Mouse (Mus musculus) gastrocnemius, postnatal 10 days (tissue): ENCODE data around the gene Arhgap28. TPM values are rescaled to one million over a fixed set of nuclear protein-coding genes. Genes with fewer than 3 reads are reported as not detected.
A peak's percentile ranks its signal among the peaks of the same experiment; 100 is the strongest.
"Not testable (repeated sequence)": the region's sequence is repeated elsewhere in the genome, so short reads cannot be mapped to it uniquely, and the experiment has no call there.

Experiments
- DNase-seq: peaks from one replicate; pipeline ENCODE4 v3.0.0; 2021; ENCODE audit warnings: mixed read lengths
- total RNA-seq, 2 experiments: library from RNA; stranded (reverse); gene quantifications; 2 replicates each; pipeline ENCODE4 v1.2.3; 2021

Arhgap28 gene
- total RNA-seq, 2 experiments from 2014 or later, result 8.2 to 10.9 TPM

DNA sequence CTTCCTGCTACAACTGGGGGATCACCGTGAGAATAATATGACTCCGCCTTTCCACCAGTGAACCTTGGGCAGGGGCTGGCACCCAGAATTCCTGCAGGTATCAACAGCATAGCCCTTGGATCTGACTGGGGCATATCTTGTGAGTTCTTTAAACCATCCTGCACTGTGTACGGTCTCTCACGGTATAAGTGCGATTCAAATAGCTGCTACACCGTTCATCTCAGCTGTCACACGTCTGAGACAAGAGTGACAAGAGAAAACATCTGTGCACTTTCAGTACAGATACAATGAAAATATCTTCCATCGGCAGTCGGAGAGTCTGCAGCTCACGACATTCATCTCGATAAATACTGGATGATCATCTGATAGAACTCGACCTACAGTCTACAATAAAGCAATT lies 126.3 kb downstream of the Arhgap28 start:
- DNase-seq, result no peak

- peak; percentile 84 for DNase-seq
Observed at GRCm38 (mm10) chr17:67869731-67870601, 134.0 kb downstream of the Arhgap28 start.

- no peak for DNase-seq
Observed at GRCm38 (mm10) chr17:67866541-67867241, 137.2 kb downstream of the Arhgap28 start.

DNA sequence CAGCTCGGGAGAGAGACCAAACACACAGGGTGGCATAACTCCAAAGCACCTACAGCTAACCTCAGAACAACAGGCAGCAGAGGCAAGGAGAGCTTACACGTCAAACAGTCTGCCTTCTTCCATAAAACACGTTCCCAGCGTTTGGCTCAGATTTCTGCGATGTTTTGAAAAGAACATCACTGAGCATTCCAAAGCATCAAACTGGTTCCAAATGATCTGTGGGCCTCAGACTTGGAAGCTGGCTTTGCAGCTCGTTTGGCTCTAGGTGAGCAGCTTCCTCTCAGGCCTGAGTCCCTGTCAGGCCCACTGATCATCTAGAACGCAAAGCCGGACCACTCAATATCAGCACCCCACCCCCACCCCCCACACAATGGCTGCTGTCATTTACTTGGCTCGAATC lies 137.9 kb downstream of the Arhgap28 start:
- no peak for DNase-seq

DNA sequence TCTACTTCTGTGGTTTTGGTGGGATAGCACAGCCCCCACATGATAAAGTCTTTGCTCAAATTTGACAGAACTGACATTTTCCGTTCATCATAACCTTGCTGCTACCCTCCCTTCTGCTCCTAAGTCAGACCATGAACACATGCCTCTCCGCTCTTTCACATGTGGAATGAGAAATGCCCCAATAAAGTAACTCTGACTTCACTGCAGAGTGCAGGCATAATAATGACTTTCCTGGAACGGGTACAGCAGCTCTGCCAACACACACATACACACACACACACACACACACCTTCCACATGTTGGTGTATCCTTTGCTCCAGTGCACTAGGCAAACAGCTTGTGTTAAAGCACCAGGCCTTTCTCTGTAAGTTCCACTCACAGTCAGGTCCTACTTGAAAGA lies 139.0 kb downstream of the Arhgap28 start:
- no peak for DNase-seq

GRCm38 (mm10) chr17:67864363-67864762 lies 139.6 kb downstream of the Arhgap28 start:
- no peak for DNase-seq

DNA sequence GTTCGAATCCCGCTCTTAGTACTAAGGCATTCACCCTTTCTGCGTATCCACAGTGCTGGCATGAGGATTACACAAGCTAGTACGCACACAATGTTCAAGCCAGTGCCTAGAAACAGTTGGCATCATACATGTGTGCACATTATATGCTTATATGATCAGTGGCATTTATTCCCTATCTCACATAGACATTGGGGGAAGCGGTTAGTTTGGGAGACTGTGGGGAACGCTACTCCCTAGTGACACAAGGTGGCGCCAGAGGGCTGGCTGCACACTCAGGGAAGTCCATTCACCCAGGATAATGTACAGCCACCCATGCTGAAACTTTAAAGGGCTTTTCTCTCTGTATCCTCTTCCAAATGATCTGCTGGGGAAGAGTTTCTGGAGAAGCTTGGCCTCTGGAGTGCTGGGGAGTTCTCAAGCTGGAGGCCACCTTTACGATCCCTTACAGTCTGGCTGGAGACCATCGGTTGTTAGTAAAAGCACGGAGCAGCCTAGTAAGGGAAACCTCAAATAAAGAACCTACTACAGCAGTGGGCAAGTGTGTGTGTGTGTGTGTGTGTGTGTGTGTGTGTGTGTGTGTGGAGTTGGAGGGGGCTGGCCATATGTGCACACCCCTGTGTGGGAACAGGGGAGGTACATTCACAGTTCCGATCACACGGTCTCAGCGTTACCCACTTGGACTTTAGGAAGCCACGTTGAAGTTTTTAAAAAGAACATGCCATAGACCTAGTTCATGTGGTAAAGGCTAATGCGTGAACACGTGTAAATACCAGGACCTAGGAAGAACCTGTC lies 142.0 kb downstream of the Arhgap28 start:
- DNase-seq, result peak; percentile 70

- DNase-seq, result no peak
Observed at GRCm38 (mm10) chr17:67861080-67861630, 142.8 kb downstream of the Arhgap28 start.

- DNase-seq, result not testable (repeated sequence)
Observed at GRCm38 (mm10) chr17:67841494-67841893, 162.4 kb downstream of the Arhgap28 start.

DNA sequence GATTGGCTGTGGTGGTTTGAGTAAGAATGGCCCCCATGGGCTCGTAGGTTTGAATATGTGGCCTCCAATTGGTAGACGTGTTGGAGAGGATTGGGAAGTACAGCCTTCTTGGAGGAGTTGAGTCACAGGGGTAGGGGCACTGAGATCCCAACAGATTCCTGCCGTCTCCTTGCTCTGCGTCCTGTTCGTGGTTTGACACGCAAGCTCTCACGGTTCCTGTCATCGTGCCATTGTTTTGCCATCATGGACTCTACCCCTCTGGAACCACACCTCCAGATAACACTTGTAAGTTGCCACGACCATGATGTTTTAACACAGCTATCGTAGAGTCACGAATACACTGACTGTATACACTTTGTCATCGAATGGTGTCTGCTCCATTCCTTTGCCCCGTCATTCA lies 165.0 kb downstream of the Arhgap28 start:
- no peak for DNase-seq

DNA sequence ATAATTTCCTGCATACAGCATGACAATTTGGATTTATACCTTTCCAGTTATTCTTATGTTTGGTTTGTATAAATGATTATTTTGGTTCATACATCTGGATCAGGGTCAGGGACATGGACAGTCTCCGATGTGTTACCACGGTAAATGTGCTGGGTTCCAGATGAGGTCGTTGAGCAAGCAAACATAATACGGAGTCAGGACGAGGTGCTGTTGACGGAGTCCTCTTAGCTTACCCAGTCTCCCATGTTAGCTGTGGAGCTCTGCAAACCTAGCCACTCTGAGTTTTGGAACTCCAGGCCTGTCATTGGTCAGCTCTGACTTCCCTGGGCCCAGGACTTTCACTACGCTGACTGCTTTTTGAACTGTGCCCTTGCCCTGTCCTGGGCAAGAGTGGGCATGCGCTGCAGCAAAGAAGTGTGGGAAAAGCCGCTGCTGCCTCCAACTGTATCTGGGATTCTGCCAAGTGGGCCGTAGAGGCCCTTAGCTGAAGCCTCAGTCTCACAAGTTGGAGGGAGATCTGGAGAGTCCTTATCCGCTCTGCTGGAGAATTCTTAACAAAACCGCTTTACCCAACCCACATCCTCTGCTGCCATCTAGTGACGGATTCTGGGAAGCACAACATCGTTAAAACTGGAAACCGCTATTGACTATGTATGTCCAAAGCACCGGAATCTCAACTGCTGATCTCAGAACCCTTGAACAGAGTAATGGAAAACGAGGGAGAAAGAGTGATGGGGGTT lies 166.4 kb downstream of the Arhgap28 start:
- DNase-seq, result peak; percentile 41

GRCm38 (mm10) chr17:67836146-67836895 lies 167.6 kb downstream of the Arhgap28 start:
- no peak for DNase-seq

- DNase-seq, result no peak
Observed at GRCm38 (mm10) chr17:67827431-67827830, 176.5 kb downstream of the Arhgap28 start.

DNA sequence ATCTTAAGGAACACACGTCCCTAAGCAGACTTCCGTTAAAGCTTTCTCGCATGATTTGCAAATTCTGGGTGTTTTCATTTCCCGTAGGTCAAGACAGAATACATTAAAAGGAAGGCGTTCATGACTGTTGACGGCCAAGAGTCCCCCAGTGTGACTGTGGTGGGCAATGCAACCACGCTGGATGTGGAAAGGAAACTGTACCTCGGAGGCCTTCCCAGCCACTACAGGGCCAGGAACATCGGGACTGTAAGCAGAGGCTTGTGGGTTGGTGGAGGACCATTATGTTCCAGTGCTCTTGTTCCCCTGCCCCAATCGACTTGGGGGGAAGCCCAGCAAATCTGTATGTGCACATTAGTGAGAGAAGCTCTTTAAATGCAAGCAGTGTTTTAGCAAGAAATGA lies 187.0 kb downstream of the Arhgap28 start:
- DNase-seq, result no peak

- DNase-seq, result no peak
Observed at GRCm38 (mm10) chr17:67815720-67816119, 188.2 kb downstream of the Arhgap28 start.

DNA sequence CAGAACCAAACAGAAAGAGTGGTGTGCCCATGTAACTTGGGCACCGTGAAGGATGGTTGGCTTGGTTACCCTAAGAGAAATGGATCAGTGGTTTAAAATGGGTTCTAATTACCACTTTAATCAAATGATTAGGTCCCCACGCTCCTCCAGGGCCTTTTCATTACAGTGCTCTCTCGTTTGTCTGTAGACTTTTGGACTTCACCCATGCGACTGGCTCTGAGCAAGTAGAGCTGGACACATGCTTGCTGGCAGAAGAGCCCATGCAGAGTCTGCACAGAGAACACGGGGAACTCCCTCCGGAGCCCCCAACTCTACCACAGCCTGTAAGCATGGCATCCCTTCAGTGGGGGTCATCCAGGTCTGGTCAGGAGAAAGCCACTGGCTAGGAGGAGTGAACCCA lies 190.3 kb downstream of the Arhgap28 start:
- no peak for DNase-seq

GRCm38 (mm10) chr17:67809171-67809570 lies 194.7 kb downstream of the Arhgap28 start:
- no peak for DNase-seq
